Mouse (Mus musculus) mouse trophoblast stem cell (cell line): ENCODE measurements around the gene Pcyox1.

Experiments used
- in situ Hi-C, 2 experiments: fragments of 300-500 bp; cut with MseI, MboI; formaldehyde crosslinking; loops; 2 replicates in 1 of 2; 3 replicates in 1 of 2; pipeline ENCODE4 v1.15.1; 2025

Gene Pcyox1

DNA sequence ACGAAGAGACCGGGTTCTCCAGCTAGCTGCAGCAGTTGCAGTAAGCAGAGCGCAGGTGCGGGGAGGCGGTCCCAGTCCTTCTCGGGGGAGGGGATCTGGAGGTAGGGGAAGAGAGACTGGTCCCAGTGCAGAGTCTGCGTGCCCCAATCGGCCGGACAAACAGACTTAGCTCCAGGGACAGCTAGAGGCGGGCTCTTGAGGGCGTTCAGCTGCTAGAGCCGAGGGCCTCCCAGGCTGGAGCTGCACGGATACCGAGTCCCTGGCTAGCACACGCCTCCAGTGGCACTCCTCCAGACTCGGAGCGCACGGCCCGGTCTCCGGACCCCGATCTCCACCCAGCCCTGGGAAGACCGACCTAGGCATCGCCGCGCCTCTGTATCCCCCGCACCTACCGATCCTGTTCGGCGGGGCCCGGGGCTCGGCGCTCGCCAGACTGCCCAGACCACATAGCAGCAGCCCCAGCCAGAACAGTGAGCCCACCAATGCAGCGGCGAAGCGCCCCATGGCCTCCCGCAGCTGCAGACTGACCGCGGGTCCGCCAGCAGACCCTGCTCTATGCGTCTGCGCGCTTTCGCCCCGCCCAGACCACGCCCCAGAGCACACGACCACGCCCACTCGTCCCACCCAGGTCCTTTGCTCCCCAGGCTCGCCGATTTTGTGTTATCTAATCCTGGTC is at the start of gene Pcyox1:
TSS of gene Pcyox1 (minus strand) at position 574 of the 676 bp plus-strand sequence.
- in situ Hi-C loops, result no loop called here

DNA sequence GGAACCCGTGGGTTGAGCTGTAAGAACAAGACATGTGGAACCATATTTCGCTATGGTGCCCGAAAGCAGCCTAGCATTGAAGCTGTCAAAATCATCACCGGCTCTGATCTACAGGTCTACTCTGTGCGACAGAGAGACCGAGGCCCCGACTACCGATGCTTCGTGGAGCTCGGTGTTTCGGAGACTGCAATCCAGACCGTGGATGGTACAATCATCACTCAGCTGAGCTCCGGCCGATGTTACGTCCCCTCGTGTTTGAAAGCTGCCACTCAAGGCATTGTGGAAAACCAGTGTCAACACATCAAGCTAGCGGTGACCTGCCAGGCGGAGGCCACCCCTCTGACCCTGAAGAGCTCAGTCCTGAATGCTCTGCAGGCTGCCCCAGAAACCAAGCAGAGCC is 48.6 kb upstream of the Pcyox1 start:
- in situ Hi-C loops, result no loop called here

DNA sequence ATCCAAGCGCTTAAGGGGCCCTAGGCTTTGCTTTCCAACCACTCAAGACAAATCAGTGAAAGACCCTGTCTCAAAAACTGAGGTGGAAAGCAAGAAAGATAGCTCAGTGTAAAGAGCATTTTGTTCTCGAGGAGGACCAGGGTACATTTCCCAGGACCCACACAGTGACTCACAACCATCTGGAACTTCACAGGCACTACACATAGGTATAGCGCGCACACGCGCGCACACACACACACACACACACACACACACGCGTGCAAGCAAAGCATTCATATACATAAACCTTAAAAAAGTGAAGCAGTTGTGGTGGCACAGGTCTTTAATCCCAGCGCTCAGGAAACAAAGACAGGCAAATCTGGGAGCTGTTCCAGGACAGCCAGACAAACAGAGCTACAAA is 44.6 kb upstream of the Pcyox1 start:
- in situ Hi-C loops, result no loop called here

DNA sequence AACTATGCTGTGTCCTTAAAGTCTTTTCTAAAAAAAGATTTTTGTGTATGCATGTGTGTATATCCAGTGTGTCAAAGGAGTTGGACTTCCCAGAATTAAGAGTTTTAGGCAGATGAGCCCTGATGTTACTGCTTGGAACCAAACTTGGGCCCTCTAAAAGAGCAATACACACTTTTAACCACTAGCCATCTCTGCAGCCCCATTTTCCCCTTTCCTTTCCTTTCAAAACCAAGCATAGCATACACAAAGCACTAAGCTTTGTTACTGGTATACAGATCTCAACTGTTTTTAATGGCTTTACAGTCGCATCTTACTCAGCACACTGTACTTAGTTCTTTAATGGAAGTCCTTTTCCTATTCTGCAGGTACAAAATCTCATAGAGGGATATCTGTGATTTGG is 42.6 kb upstream of the Pcyox1 start:
- in situ Hi-C loops, result no loop called here

DNA sequence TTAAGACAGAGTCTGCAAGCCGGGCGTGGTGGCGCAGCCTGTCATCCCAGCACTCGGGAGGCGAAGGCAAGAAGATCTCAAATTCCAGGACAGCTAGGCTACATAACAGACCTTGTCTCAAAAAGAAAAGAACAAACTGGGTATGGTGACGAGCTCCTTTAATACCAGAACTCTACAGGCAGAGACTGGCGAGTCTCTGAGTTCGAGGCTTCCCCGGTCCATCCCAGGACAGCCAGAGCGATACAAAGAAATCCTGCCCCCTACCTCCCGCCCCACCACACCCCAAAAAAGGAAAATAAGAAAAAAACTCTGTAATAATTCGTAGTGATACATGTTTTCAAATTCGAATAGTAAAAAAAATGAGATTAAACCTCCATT is 42.2 kb upstream of the Pcyox1 start:
- in situ Hi-C loops, result no loop called here

DNA sequence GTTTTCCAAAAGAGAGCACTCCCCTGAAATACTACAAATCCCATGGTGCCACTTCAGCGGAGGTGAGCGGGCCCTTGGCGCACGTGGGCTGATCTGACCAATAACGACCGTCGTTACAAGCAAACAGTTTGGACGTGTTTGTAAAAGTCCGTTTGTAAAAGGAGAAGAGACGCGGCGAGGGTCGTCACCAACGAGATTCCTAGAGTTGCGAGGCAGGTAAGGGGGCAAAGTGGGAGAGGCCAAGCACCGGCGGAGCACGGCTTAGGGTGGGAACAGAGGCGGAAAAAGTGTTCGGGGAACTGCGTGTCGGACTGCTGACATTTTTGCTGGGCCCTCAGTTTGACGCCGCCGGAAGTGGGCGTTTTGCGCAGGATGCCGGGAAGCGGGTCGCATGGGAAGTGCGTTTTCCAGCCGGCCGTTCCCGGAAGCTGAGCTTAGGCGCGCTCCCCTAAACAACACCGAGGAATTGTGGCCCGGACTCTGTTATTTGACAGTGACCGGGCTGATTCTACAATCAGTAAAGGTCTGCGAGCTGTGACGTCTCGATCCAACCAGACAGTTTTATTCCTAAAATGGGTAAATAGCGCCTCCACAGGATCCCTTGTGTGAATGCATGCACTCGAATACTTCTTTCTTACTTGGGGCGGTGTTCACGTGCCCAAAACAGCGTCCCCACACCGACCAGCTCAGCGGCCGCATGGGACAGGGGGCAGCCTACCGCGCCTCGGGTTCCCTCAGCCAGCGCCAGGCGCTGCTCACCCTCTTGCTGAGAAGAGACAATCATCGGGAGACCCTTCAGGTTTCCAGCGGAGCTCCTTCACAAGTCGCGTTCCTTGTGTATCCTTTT is 41.5 kb upstream of the Pcyox1 start, which contains the start of gene C87436:
TSS of gene C87436 (plus strand) at position 103 of the 847 bp plus-strand sequence.
- in situ Hi-C loops, result no loop called here

DNA sequence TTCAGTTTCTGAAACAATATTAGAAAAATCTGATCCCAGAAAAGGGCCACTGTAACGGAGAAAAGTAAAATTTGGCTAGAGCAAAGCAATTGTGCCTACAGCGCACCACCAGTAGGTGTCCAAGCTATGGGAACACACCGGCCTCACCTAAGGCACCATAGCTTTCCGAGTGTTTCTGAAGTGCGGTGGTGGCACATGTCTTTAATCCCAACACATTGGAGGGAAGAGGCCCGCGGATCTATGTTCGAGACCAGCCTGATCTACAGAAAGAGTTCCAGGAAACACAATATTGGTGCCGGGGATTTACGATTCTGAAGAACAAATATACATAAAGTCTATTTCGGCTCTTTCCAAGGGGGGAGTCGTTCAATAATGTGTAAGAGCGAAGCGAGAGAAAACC is 40.8 kb upstream of the Pcyox1 start:
- in situ Hi-C loops, result no loop called here

DNA sequence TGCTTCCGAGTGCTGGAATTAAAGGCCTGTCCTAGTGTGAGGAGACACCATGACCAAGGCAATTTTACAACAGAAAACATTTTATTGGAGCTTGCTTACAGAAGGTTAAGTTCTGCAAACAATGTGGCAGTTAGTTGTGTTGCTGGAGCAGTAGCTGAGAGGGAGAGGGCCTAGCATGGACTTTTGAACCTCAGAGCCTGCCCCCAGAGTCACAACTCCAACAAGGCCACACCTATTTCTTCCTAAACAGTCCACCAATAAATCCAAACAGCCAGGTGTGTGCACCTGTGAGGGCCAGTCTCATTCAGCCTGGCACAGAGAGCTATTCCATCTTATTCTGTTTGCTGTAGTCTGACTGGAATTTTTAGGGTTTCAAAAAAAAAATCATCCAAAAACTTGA is 36.7 kb upstream of the Pcyox1 start:
- in situ Hi-C loops, result no loop called here

DNA sequence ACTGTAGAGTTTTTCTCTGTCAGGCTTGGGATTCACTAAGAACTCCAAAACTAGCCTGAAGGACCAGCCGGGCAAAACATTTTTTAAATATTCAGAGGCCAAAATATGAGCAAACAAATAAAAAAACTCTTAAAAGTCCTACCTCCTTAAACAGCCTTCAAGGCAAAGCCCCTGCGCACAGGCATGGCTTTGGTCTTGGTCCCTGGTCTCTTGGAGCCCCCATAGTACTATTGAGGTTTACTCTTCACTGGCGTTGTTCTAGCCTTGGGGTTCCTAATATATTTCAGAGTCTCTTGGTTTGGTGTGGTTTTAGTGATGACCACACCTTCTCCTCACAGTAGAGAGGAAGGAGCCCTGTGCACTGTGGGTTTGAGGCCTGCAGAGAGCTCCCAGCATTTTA is 34.6 kb upstream of the Pcyox1 start:
- in situ Hi-C loops, result no loop called here

DNA sequence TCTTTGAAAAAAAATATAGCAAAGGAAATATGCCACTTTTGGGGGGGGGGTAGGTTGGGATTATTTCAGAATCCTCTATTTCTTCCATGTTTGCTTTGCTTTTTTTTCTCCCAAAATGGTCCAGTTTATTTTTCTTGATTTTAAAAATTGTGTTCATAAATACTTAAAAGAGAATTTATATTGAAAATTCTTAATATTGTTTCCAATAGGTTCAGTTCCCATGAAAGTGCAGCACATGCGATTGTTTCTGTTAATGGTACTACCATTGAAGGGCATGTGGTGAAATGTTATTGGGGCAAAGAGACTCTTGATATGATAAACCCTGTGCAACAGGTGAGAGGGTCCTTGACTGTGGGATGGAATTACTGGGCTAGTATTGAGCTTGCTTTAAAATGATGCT is 29.4 kb upstream of the Pcyox1 start, which contains the start of gene Gm44790:
TSS of gene Gm44790 (plus strand) at position 301 of the 400 bp plus-strand sequence.
- in situ Hi-C loops, result no loop called here

DNA sequence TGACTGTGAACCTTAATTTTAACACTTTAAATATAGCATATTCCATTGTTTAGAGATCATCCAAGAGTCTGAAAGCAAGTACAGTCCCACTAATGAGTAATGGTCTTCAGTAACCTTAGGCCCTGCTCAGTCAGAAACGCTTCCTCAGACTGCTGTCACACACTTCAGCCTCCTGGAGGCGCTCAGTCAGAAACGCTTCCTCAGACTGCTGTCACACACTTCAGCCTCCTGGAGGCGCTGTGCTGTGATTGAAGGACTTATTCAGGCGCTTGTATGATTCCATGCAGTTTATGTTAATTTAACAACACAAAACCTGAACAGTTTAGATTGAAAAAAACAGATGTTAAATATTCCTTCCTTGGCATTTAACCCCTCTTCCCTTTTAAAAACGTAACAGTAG is 23.5 kb upstream of the Pcyox1 start:
- in situ Hi-C loops, result no loop called here

DNA sequence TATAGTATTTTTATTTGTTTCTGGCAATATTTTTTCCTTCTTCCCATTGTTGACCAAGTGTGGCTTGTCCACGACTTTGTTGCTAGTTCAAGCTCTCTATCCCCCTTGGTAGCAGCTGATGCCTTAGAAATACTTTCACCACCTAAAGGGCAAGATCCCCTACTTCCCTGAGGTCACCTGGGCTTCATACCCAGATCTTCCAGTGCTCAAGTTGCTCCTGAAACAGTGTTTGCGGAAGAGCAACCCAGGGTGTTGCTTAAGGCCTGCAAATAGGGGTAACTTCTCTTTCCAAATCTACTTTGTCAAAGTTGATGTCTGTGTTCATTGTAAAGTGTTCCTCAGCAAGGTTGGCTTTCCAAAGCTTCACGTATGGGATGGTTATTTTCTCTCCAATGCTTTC is 22.3 kb upstream of the Pcyox1 start:
- in situ Hi-C loops, result no loop called here

DNA sequence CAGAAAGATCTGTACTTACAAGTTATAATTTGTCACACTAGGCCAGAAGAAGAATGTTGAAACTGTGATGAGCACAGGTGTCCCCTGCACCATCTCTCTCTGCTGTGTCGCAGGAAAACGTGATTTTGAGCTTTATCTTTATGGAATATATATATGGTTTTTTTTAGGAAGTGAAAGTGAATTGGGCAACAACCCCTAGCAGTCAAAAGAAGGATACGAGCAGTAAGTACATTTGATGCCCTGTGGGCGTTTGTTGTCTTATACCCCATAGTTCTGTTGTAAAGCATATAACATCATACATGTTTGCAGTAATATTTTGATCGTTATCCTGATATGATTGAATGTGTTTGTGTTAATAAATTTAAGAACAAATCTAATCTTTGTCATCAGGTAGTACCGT is 21.8 kb upstream of the Pcyox1 start:
- in situ Hi-C loops, result no loop called here

DNA sequence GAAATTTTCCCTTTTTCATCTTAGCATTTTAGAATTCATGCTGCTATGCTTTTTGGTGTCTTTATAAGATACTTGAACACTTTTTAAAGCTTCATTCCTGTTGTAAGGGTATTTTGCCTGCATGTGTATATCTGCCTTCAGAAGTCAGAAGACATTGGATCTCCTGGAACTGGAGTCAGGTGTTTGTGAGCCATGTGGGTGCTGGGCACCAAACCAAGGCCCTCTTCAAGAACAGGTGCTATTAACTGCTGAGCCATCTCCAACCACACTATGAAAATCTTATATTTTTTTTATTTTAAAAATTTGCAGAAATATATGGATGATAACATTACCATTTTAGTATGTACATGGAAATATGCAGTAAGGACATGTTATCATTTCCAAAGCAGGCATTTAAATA is 9.4 kb upstream of the Pcyox1 start:
- in situ Hi-C loops, result no loop called here

DNA sequence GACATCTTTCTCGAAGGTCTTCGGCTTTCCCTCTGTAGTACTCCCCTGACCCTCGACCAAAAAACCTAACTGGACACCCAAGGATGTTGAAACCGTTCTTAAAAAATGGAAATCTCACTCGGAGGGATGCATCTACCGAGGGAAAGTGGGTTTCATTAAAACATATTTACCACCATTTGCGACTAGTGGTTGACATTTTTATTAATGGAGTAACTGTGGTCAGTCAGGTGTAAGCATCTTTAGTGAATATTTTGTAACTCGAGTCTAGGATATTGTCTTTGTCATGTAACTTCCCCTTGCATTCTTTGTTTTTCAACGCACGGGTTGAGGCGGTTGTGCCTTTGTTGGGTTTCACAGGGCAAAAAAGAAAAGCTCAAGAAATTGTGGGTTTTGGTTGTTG is 8.0 kb upstream of the Pcyox1 start:
- in situ Hi-C loops, result no loop called here

DNA sequence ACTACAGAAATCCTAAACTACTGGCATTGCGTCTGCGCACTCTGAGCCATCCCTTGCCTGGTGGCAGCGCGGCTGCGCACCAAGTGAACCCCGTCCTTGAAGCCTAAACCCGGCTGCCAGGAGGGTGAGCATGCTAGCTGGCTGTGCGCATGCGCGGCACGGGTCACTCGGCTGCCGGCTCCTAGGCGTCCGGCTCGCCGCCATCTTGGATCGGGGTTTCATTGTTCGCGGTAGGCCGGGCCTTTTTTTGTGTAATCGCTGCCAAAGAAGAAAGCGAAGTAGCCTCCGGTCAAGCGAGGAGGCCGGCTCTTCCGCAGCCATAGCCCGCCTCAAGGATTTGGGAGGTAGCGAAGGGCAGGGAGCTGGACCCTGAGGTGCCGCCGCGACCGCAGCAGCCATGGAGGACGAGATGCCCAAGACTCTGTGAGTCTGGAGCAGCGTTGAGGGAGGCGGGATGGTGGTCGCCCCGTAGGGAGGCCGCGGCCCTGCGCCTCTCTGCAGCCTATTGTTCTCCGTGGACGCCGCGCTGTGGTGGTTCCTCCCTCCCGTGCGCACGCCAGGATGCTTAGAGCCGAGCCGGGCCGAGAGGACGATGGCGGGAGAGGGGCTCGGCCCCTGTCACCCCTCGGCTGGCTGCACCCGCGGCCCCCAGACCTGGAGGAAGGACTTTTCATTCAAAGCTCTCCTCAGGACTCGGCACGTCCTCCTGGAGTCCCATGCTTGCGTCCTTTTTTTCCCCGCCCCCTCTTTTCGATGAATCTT is 7.3 kb upstream of the Pcyox1 start, which contains the start of gene Tia1:
TSS of gene Tia1 (plus strand) at position 120 of the 762 bp plus-strand sequence.
- in situ Hi-C loops, result no loop called here

DNA sequence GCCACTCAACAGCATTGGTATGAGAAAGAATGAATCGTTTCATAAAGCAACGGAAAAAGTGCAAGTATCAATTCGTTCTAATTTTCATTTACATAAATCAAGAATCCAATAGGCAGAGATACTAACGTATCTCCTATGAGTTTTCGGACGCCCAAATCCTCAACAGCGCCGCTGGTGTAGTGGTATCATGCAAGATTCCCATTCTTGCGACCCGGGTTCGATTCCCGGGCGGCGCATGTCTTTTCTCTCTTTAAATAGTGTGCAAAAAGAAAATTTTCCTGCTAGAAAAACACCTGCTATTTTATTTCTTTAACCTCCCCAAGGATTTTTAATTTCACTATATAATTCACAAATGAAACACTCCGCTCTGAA is 6.8 kb upstream of the Pcyox1 start:
- in situ Hi-C loops, result no loop called here

DNA sequence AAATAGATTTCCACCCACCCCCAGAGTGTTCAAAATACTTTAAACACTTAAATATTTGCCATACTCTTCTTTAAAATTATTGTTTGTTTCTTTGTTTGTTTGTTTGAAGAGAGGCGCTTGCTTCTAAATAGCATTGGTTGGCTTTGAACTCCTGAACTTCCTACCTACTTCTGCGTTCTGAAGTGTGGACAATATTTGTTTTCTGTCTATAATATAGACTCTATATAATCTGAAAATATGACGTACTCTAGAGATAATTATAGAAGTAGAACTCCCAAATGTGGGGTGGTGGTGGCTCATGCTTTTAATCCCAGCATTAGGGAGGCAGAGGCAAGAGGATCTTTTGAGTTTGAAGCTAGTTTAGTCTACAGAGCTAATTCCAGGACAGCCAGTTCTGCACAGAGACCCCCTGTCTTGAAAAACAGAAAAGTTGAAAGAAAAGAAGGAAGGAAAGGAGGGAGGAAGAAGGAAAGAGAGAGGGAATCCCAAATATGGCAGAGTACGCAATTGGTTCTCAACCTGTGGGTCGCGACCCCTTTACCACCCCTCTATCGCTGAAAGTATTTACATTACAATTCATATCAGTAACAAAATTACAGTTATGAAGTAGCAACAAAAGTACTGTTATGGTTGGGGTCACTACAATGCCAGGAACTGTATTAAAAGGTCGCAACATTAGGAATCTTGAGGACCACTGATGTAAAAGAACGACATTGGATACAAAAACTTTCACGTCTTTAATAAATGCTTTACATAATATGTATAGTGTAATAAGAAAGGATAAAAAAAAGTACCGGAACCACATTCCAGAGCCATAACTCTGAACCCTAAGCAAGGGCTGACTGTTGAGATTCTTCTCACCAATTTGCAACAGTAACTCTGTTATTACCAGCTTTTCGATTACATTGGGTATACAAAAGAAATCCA is 6.0 kb upstream of the Pcyox1 start:
- in situ Hi-C loops, result no loop called here

DNA sequence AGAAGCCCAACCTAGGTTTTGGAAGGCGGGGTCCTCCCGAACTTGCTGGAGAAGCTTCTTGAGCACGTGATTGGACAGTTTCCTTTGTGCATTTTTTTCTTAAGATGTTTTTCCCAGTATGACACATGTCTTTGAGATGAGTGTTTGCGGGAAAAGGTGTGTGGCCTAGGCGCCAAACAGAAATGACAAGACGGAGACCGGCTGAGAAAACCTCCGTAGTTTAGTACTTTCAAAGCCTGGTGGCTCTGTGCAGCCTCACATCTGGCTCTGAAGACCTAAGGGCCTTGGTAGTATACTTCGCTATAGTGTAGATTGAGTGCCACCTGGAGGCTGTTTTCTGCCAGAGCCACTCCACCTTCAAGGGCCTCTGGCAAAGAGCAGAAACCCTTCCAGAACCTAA is 4.0 kb upstream of the Pcyox1 start:
- in situ Hi-C loops, result no loop called here

DNA sequence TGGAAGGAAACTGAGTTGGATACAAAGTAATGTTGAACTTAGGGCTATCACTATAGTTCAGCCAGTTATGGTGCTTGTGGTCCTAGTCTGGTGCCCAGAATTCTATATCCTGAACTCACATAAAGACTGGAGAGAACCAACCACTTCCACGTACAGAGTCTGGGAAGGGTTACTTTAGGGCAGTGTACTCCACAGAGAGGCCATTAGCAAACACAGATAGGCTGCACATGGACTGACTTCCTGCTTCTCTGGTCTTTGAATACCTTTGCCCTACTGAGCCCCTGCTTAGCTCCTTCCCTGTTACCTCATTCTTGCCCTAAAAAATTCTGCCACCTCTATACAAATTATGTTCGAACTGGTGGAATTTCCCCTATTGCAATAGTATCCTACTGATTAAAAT is 3.0 kb upstream of the Pcyox1 start:
- in situ Hi-C loops, result no loop called here

DNA sequence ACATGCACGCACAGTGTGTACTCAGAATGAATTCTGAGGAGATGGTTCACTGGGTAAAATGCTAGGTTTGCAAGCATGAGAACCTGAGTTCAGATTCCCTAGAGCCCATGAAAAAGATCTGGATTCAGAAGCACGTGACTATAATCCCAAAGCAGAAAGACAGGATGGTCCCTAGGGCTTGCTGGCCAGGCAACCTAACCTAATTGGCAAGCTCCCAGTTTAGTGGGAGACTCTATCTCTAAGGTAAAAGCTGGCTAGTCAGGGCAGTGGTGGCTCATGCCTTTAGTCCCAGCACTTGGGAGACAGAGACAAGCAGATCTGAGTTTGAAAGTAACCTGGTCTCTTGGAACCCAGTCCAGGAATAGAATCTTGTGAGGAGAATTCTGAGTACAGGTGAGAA is 2.0 kb upstream of the Pcyox1 start:
- in situ Hi-C loops, result no loop called here
